Mouse (Mus musculus): ENCODE measurements around the gene Ablim1. TPM values are rescaled to one million over a fixed set of nuclear protein-coding genes. Genes with fewer than 3 reads are reported as not detected.

The Ablim1 gene
- total and polyA plus RNA-seq, 2 experiments from 2014 or later = 44.7 to 71.7 TPM

- peaks cover 26% of the 10 kb centered on the region for H3K4me1 ChIP-seq (ENCODE audit: insufficient read depth, low read length)
- no peak for TF ChIP-seq CTCF (IDR thresholded peaks at IDR 0.05; ENCODE audit: low read depth)
- ATAC-seq (no peak), DNase-seq (ENCODE audit: low spot score) (no peak)
- H3K4me3 ChIP-seq (ENCODE audit: low read length) = no peak overlapping the region
- H3K27me3 ChIP-seq (ENCODE audit: insufficient read depth, low read length) = peaks cover 5% of the 10 kb centered on the region; the same call in 1 of the 2 replicates
- no peaks in the 10 kb centered on the region for H3K36me3 ChIP-seq (ENCODE audit: insufficient read depth, low read length)
- 90% methylated on average over 4 of the region's 4 CpGs for WGBS
- no peaks in the 10 kb centered on the region for H3K9me3 ChIP-seq (ENCODE audit: low read length)
- H3K27ac ChIP-seq = 0 out of 2 replicates have a peak overlapping the region, but pooled peaks have one; percentile 13
- no peak overlapping the region for H3K4me2 ChIP-seq (ENCODE audit: low read depth, low read length)
- H3K9ac ChIP-seq (replicated peaks; ENCODE audit: low read length) = no peak overlapping the region
Measured at GRCm38 (mm10) chr19:57001926-57002325, 312.8 kb downstream of the Ablim1 start.

- no peak overlapping the region for H3K9ac ChIP-seq (replicated peaks; ENCODE audit: low read length)
- H3K36me3 ChIP-seq (ENCODE audit: insufficient read depth, low read length) = no peaks in the 10 kb centered on the region
Measured at GRCm38 (mm10) chr19:57000592-57000991, 314.1 kb downstream of the Ablim1 start.

GRCm38 (mm10) chr19:56999781-57000180, 314.9 kb downstream of the Ablim1 start:
- H3K9me3 ChIP-seq (ENCODE audit: low read length) = no peaks in the 10 kb centered on the region
- ATAC-seq (peak; percentile 83), DNase-seq (ENCODE audit: low spot score) (peak; percentile 76)
- no peaks in the 10 kb centered on the region for H3K27me3 ChIP-seq (ENCODE audit: insufficient read depth, low read length)
- peaks cover 23% of the 10 kb centered on the region for H3K4me1 ChIP-seq (ENCODE audit: insufficient read depth, low read length)
- no peak overlapping the region for H3K4me2 ChIP-seq (ENCODE audit: low read depth, low read length)
- WGBS = 38% methylated on average over 2 of the region's 2 CpGs
- peak overlapping the region; percentile 71 for H3K27ac ChIP-seq
- no peaks in the 10 kb centered on the region for H3K36me3 ChIP-seq (ENCODE audit: insufficient read depth, low read length)
- no peak overlapping the region for H3K4me3 ChIP-seq (ENCODE audit: low read length)
- H3K9ac ChIP-seq (replicated peaks; ENCODE audit: low read length) = no peak overlapping the region
- no peak for TF ChIP-seq CTCF (IDR thresholded peaks at IDR 0.05; ENCODE audit: low read depth)

More at GRCm38 (mm10) chr19:57000592-57000991, 314.1 kb downstream of the Ablim1 start:
- 81% methylated on average over 5 of the region's 5 CpGs for WGBS
- Histone ChIP-seq H3K4me3 (ENCODE audit: low read length) (no peak overlapping the region), H3K27me3 (ENCODE audit: insufficient read depth, low read length) (no peaks in the 10 kb centered on the region), H3K4me1 (ENCODE audit: insufficient read depth, low read length) (peaks cover 26% of the 10 kb centered on the region), H3K9me3 (ENCODE audit: low read length) (no peaks in the 10 kb centered on the region), H3K4me2 (ENCODE audit: low read depth, low read length) (no peak overlapping the region), H3K27ac (peak overlapping the region; percentile 62; the same call in 1 of the 2 replicates)
- DNase-seq (ENCODE audit: low spot score) (no peak), ATAC-seq (no peak)
- TF ChIP-seq CTCF (IDR thresholded peaks at IDR 0.05; ENCODE audit: low read depth) = no peak

GRCm38 (mm10) chr19:56998910-56999309, 315.8 kb downstream of the Ablim1 start:
- 57% methylated on average over 2 of the region's 2 CpGs for WGBS
- ATAC-seq = peak; percentile 21; the same call in 1 of the 2 replicates
- no peak overlapping the region for H3K9ac ChIP-seq (replicated peaks; ENCODE audit: low read length)

GRCm38 (mm10) chr19:56998331-56998730, 316.4 kb downstream of the Ablim1 start:
- peaks cover 14% of the 10 kb centered on the region for H3K4me1 ChIP-seq (ENCODE audit: insufficient read depth, low read length)
- no peaks in the 10 kb centered on the region for H3K36me3 ChIP-seq (ENCODE audit: insufficient read depth, low read length)
- H3K9ac ChIP-seq (replicated peaks; ENCODE audit: low read length) = no peak overlapping the region
- 68% methylated on average over 4 of the region's 4 CpGs for WGBS
- TF ChIP-seq CTCF (IDR thresholded peaks at IDR 0.05; ENCODE audit: low read depth) = no peak
- no peak for DNase-seq (ENCODE audit: low spot score)
- no peaks in the 10 kb centered on the region for H3K9me3 ChIP-seq (ENCODE audit: low read length)
- H3K4me3 ChIP-seq (ENCODE audit: low read length) = no peak overlapping the region
- ATAC-seq = no peak
- H3K4me2 ChIP-seq (ENCODE audit: low read depth, low read length) = no peak overlapping the region
- H3K27me3 ChIP-seq (ENCODE audit: insufficient read depth, low read length) = no peaks in the 10 kb centered on the region
- peak overlapping the region; percentile 71 for H3K27ac ChIP-seq

More at GRCm38 (mm10) chr19:56998910-56999309, 315.8 kb downstream of the Ablim1 start:
- H3K4me2 ChIP-seq (ENCODE audit: low read depth, low read length) = no peak overlapping the region
- no peaks in the 10 kb centered on the region for H3K9me3 ChIP-seq (ENCODE audit: low read length)
- H3K27ac ChIP-seq = peak overlapping the region; percentile 71
- peak; percentile 69 for DNase-seq (ENCODE audit: low spot score)
- H3K36me3 ChIP-seq (ENCODE audit: insufficient read depth, low read length) = no peaks in the 10 kb centered on the region
- TF ChIP-seq CTCF (IDR thresholded peaks at IDR 0.05; ENCODE audit: low read depth) = no peak
- peaks cover 19% of the 10 kb centered on the region for H3K4me1 ChIP-seq (ENCODE audit: insufficient read depth, low read length)
- H3K4me3 ChIP-seq (ENCODE audit: low read length) = no peak overlapping the region
- no peaks in the 10 kb centered on the region for H3K27me3 ChIP-seq (ENCODE audit: insufficient read depth, low read length)

- H3K36me3 ChIP-seq (ENCODE audit: insufficient read depth, low read length) = no peaks in the 10 kb centered on the region
- peak; percentile 60 for DNase-seq (ENCODE audit: low spot score)
Measured at GRCm38 (mm10) chr19:56997164-56997599, 317.5 kb downstream of the Ablim1 start.

GRCm38 (mm10) chr19:56995441-56995840, 319.3 kb downstream of the Ablim1 start:
- DNase-seq (ENCODE audit: low spot score) = no peak
- H3K9me3 ChIP-seq (ENCODE audit: low read length) = no peaks in the 10 kb centered on the region
- TF ChIP-seq CTCF (IDR thresholded peaks at IDR 0.05; ENCODE audit: low read depth) = no peak
- no peaks in the 10 kb centered on the region for H3K27me3 ChIP-seq (ENCODE audit: insufficient read depth, low read length)
- no peak overlapping the region for H3K4me2 ChIP-seq (ENCODE audit: low read depth, low read length)
- ATAC-seq = no peak
- no peaks in the 10 kb centered on the region for H3K36me3 ChIP-seq (ENCODE audit: insufficient read depth, low read length)
- H3K4me3 ChIP-seq (ENCODE audit: low read length) = no peak overlapping the region
- peaks cover 16% of the 10 kb centered on the region for H3K4me1 ChIP-seq (ENCODE audit: insufficient read depth, low read length)
- H3K9ac ChIP-seq (replicated peaks; ENCODE audit: low read length) = no peak overlapping the region
- WGBS = 88% methylated on average over 4 of the region's 4 CpGs
- no peak overlapping the region for H3K27ac ChIP-seq

More at GRCm38 (mm10) chr19:56997164-56997599, 317.5 kb downstream of the Ablim1 start:
- Histone ChIP-seq H3K4me1 (ENCODE audit: insufficient read depth, low read length) (peaks cover 12% of the 10 kb centered on the region), H3K27ac (peak overlapping the region; percentile 45), H3K9ac (replicated peaks; ENCODE audit: low read length) (no peak overlapping the region), H3K4me2 (ENCODE audit: low read depth, low read length) (peak overlapping the region; percentile 25), H3K9me3 (ENCODE audit: low read length) (no peaks in the 10 kb centered on the region), H3K4me3 (ENCODE audit: low read length) (no peak overlapping the region), H3K27me3 (ENCODE audit: insufficient read depth, low read length) (no peaks in the 10 kb centered on the region)
- WGBS = 5% methylated on average over 10 of the region's 10 CpGs
- TF ChIP-seq CTCF (IDR thresholded peaks at IDR 0.05; ENCODE audit: low read depth) = peak; percentile 42
- ATAC-seq = no peak; the same call in 1 of the 2 replicates

Data from hindbrain, postnatal 0 days (tissue).